Mouse (Mus musculus): ENCODE results near the gene Prr7.

Prr7 gene

DNA sequence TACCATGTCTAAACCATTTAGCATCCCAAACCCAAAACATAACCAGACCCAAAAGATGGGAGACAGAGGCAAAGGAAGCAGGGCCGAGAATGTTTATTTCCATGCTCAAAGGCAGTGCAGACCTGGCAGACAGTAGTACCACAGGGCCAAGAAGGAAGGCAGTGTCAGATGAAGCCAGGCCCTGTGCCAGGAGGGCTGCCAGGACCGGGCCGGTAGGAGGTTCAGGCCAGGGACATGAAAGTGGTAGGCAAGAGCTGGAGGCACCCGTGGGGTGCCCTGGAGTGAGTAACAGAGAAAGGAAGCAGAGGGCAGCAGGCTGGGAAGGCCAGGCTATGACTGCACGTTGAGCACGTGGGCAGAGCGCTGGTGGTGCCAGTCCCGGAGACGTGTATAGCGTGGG is 42.6 kb downstream of the Prr7 start:
- DNase-seq (ENCODE audit: low read depth, low spot score): no peak

DNA sequence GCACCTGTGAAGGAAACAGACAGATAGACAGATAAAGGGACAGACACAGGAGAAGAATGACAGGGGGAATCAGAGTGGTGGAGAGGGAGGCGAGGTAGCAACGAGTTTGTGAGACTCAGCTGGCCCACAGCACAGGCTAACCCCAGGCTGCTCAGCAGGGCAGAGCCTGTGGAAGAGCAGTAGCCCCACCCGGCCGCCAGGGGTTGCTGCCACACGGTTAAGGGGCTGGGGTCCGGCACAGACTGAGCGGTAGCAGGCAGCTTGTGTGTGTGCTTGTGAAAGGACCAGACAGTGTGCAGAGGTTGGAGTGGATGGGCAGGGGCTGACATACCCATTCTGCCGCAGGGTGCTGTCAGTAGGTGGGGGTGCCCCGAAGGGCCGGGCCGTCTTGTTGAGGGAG is 43.8 kb downstream of the Prr7 start:
- DNase-seq (ENCODE audit: low read depth, low spot score): no peak

DNA sequence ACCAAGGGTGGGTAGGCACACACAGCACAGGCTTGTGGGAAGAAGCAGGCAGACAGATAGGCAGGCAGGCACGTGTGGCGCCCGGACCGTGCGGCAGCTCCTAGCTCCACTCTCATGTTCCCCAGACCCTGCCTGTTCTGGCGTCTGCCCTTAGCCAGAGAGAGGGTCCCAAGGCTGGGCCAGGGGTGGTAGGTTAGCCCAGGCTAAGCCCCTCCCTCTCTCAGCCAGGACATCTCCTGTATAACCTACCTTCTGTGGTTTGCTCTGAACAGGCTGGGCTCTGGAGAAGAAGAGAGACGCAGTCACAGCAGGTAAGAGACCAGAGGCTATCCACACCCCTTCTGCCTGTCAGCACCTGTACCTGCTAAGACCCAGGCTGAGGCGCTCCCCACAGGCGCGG is 44.5 kb downstream of the Prr7 start:
- no peak for DNase-seq (ENCODE audit: low read depth, low spot score)

DNA sequence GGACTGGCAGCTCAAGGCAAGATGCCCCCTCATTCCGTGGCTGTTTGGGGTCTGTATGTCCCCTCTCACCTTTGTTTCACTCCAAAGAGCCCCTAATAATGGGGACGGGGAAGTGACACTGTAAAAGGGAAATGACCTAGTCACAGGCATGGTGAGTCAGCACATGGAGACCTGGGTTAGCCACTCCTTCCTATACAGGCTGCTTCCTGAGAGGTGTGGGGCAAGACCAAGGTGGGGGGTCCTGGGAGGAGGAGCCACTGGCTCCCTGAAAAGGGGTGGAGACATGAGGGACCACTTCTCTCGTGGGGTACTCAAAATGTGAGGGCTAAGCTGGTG is 46.2 kb downstream of the Prr7 start:
- DNase-seq (ENCODE audit: low read depth, low spot score): no peak

DNA sequence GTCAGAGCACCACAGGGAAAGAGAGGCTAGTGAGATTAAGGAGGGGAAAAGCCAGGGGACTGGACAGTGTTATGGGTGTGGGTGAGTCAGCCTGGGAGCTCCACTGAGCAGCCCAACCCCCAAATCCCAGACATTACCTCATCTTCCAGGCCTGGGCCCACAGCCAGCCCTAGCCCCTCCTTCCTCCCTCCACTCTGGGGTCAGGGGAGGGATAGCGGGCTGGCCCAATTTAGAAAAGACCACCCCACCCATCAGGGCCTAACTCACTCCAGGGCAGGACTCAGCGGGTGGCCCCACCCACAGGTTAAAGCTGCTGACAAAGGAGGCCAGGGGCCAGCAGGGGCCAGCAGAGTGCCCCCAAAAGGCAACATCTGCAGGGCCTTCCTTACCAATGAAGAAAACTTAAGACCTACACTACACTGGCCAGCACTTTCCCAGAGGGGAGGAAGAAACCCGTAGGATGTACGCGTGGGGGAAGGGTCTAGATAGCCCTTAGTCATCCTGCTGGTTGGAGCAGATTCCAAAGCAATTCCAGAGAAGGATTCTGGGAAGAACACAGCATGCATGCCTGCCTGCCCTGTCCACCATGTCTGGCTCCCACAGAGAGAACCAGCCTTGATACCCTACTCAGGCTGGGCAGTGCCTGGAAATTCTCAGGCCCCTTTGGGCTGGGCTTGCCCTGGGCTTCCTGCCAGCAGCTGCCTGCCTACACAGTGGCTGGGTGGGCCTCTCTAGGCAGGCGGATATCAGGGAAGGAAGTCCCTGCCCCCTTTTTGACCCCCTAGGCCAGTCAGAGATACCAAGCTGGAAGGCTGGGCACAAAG is 46.8 kb downstream of the Prr7 start:
- DNase-seq (ENCODE audit: low read depth, low spot score): peak; percentile 96

DNA sequence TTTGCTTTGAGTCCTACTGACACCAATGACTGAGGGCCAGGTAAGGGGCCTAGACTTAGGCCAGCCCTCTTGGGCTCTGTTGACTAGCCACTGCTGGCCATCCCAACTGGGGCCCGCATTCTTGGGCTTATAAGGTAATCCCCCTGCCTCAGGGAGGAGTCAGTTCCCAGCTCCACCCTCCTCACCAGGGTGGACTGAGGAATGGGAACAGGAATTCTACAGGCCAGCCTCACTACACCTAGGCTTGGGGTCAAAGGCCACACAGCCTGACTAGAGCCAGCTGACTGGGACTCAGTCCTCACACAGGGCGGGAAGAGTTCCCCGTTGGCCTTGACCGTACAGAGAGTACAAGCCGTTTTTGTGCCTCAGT is 47.4 kb downstream of the Prr7 start:
- peak; percentile 79 for DNase-seq (ENCODE audit: low read depth, low spot score)

DNA sequence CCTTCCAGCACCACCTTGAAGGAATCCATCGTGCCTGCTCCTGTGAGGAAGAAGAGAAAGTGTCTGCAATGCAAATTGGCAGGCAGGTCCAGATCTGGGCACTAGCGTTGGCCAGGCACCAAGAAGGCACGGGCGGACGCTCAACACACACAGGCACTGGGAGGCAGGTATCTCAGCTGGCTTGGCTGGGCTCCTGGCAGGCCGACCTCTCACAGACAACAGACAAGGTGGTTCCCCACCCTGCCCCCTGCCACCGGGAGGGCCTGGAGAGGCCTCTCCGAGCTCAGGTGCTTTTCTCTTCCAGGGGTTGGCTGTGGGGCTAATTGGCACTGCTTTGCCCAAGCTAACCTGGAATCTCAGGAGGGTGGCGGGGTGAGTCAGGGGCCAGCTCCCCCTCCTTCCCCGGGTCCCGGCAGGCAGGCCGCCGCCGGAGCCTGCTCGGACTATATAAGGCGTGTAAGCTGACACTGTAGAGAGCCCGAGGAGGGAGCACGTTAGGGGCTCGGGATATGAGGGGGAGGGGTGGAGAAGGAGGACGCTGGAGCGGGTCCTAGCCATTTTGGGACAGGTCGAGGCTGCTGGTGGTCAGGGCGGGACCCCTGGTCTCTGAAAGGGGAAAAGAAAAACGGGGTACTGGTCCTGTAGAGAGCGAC is 48.4 kb downstream of the Prr7 start:
- peak; percentile 63 for DNase-seq (ENCODE audit: low read depth, low spot score)

DNA sequence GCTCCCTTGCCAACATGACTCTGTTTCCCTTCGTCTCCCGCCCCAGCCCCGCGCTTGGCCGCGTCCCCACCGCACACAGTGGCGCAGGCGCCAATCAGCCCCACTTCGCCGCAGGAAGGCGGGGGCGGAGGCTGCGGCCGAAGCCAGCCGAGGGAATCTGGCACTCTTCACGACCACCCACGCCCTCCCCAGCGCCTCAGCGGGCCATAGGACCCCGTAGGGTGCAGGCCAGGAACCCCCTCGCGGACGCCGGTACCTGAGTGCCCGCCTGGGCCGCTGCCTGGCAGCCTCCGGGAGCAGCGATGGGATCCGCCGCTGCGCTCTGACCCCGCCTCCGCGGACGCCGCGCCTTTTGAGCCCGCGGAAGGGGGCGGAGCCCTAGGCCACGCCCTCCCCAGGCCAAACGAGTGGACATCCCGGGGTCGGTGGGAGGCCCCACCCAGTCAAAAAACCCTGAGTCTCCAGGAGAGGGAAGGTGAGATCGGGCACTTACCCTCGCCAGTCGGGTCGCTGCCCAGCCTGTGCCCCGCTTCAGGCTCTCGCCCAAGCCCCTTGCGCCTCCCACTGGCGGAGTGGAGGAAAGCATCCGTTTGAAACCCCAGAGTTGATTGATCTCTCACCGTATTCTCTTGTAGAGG is 49.2 kb downstream of the Prr7 start, which contains the start of gene Pdlim7:
Gene Pdlim7 (minus strand): TSS at position 566 of the 638 bp plus-strand sequence.
- DNase-seq (ENCODE audit: low read depth, low spot score): peak; percentile 88

DNA sequence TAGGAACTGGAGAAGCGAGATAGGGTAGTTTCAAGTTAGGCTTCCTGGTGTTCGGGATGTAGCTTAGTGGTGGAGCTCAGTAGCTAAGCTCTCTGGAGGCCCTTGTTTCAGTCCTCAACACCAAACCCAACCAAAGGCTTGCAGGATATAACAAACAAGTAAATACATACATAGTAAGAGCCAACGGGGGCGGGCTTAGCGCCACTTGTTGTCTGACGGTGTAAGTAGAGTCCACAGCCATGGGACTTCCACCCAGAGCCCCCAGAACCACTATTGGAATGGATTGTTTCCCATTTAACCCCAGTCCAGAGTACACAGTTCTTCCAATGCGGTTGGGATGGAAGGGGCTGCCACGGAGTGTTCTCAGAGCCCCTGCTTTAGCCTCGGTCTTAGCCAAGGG is 49.8 kb downstream of the Prr7 start:
- DNase-seq (ENCODE audit: low read depth, low spot score): no peak

DNA sequence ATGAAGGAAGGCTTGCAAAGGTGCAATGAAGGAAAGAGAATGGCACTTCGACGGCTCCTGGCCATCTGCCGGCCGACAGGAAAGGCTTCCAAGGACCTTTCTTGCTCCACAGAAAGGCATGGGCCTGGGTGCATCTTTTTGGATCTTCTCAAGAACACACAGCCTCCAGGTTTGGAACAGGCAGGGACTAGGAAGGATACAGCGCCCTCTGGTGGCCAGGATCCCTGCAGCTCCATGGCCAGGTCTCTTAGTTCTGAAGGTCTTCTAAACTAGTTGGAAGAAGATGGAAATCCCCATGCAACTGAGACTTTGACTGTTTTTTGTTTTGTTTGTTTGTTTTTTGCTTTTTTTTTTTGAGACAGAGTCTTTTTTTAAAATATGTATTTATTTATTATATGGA is 52.9 kb downstream of the Prr7 start:
- DNase-seq (ENCODE audit: low read depth, low spot score): peak; percentile 90

DNA sequence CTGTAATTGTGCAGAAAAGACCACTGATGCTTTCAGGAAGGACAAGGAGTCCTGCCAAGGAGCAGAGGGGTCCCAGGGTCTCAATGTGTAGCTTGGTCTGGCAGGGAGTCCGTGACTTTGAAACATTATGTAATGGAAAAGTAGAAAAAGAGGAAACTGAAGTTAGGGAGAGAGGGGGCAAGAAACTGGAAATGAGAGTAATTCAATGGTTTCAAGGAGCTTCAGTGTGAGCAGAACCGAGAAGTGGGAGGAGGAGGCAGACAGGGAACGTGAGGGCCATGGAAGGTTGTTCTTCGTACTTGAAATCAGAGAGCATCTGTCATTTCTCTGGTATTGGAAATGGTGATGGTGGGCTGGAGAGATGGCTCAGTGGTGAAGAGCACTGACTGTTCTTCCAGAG is 55.5 kb downstream of the Prr7 start:
- DNase-seq (ENCODE audit: low read depth, low spot score): no peak

DNA sequence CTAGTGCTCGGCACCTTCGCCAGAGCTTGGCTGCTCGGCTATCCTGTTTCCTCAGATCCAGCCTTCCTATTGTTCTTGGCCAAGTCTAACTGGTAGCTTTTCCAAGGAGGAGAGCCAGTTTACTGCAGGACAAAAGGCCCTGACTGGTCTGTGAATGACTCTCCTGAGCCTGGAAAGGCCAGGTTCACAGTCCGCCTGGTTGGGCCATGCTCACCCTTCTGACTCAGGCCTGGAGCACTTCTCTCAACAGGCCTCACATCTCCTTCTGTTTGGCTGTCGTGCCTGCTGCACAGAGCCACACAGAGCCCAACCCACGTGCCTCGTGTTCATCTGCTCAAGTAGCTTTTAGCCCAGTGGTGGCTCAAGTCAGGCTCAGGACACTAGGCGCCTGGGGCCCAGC is 58.7 kb downstream of the Prr7 start:
- DNase-seq (ENCODE audit: low read depth, low spot score): no peak
